Mouse (Mus musculus) left cerebral cortex, postnatal 14 days (tissue): ENCODE measurements at regions not wholly inside any gene's neighbourhood (a gene's known extent, or its start where the extent isn't known, plus 50 kb on each side); places are given as distances from the start of the nearest gene placed in this dataset.

Experiments
- DNase-seq, 2 experiments: peaks; one replicate each; pipeline ENCODE4 v3.0.0; 2021 to 2022; ENCODE audit warnings: low spot score in 2 of 2, mixed read lengths in 1 of 2
- intact Hi-C: fragments of 180-260 bp; cut with DNase I; formaldehyde crosslinking; loops from one replicate; pipeline ENCODE4 v1.15.1; 2025

- DNase-seq = peak; percentile 2 to 13
- intact Hi-C loops = no loop called here
Measured at GRCm38 (mm10) chrX:61652377-61652776, 56.9 kb upstream of the Ldoc1 start.

GRCm38 (mm10) chrX:61653077-61653476 lies 56.2 kb upstream of the Ldoc1 start:
- peak; percentile 24 to 26 for DNase-seq
- intact Hi-C loops = no loop called here
